Mouse (Mus musculus) liver, embryonic 14.5 days (tissue): Measurements from ENCODE around the gene Epb41l1.

Source experiments
- CTCF ChIP-seq: IDR thresholded peaks from 2 replicates; pipeline ENCODE4 v1.5.1; 2016; ENCODE audit warnings: antibody characterized with exemption, low read depth, control low read depth
- EP300 ChIP-seq: IDR thresholded peaks from 2 replicates; pipeline ENCODE4 v1.6.1; 2016; ENCODE audit warnings: antibody characterized with exemption, low read depth

DNA sequence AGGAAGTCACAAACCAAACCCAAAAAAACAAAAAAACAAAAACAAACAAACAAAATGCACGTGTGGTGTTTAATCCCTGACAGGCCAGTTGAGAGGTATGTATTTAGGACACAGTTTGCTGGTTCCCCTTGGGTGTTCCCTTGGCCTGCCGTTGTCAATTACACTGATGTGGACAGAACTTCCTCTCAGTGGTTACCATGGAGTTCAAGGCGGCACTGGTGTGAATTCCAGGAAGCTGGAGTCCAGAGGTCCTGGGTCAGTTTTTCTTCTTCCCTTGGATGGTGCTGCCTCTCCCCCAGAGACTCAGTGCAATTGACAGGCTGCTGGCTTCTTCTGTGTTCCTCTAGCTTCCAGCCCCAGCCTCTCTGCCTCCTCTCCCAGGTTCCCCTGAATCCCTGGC is 103.4 kb downstream of the Epb41l1 start:
- no peak for TF ChIP-seq CTCF
- TF ChIP-seq EP300 = no peak
